Mouse (Mus musculus) regulatory T cell (primary cell): ENCODE results near the gene Arap1.

Experiments used
- in situ Hi-C: fragments of 300-600 bp; cut with MboI, MseI; formaldehyde crosslinking; loops from one replicate; pipeline ENCODE4 v1.15.1; 2025; ENCODE audit warnings: high pct_unique_total_duplicates

The Arap1 gene

DNA sequence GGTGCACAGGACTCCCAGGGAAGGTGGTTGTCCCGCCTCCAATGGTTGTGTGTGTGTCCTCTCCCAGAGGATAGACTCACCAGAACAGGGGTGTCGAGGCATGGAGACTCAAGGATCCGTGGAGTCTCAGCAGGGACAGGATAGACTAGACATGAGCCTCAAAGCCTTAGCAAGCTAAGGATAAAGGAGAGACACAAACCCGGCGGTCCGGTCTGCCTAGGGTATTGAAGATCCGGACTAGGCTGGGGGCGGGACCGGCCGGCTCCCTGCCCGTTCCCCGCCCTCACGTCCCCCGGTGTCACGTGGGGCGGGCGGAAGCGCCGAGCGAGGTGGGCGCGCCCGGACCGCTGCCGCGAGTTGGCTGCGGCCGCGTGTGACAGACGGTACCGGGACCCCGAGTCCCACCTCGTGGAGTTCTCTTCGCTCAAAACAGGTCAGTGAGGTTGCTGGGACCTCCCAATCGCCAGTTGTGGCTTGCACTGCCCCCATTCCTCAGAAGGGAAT is at the start of gene Arap1:
Gene Arap1 (plus strand): TSS at position 301 of the 504 bp plus-strand sequence.
- in situ Hi-C loops, result no loop called here

DNA sequence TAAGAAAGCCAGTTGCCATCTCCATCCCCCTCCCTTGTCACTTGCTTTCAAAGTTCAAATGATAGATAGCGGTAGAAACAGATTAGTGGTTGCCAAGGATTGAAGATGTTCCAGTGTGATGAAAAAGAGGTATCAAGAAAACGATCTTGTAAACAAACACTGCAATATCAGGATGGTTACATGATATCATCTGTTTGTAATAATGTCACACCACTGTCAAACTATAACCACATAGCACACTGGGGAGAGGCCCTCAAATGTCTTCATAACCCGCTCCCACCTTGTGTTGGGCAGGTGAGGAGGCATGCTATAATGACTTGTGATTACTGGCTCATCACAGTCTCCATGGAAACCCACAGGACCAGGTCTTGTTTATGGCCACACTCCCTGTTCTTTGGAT is 49.5 kb upstream of the Arap1 start:
- in situ Hi-C loops, result no loop called here

DNA sequence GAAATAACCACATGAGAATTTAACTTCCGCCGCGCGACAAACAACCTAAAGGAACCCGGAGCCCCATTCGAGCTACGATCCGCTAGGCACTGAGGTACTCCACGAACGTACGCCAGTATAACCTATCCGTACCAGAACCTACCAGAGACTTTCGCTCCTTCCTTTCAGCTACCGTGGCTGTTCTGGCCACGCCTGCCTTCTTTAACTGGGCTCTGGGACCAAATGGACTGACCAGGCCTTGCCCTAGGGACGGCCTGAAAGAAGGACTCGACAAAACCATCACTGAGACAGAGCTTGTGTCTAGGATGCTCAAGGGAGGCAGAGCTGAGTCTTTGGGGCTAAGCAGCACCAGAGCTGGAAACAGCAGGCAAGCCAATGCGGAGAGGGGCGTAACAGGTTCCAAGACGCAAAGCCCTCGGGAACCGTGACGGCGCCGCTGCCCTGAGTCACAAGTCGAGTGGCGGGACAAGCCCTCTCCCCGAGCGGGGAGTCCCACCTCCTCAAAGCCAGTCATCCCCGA is 46.4 kb upstream of the Arap1 start:
- in situ Hi-C loops, result no loop called here

DNA sequence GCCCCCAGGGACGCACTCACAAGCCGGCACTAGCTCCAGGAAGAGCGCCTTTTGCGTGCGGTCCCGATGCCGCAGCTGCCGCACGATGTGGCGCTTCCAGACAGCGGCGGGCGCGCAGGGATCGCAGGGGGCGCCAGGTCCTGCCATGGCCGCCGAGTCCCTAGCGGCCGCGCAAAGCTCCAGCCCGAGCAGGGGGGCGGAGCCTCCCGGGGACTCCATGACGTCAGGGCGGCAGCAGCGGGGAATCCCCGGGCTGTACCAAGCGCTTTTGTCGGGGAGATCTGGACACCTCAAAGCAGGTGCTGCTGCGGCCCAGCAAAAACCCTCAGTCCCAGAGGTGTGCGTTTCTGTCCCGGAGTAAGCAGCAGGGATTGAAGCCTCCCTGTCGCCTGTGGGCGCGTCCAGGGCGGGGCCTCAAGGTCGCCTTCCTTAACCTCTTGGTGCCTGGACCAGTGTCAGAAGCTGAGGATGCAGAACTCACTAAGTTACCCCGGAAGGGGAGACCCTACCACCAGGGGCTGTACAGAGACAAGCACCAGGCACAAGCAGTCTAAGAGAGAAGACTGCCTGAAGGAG is 45.9 kb upstream of the Arap1 start, which contains the start of gene Atg16l2:
Gene Atg16l2 (minus strand): TSS at position 371 of the 576 bp plus-strand sequence.
- in situ Hi-C loops, result no loop called here

DNA sequence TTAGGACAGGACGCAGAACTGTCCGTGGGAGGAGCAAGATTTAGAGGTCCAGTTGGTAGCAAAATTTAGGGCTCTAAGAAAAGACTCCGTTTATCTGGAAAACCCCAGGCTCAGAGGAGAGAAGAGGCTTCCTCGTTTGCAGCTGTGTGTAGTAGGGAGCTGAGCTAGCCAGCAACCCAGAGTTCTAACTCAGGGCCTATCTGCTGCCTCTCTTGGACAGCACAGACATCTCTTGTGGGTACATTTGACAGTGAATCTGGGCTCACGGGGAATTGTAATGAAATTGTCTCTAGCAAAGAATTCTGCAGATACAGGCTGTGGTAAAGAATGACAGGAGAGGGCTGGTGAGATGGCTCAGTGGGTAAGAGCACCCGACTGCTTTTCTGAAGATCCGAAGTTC is 45.2 kb upstream of the Arap1 start:
- in situ Hi-C loops, result no loop called here

DNA sequence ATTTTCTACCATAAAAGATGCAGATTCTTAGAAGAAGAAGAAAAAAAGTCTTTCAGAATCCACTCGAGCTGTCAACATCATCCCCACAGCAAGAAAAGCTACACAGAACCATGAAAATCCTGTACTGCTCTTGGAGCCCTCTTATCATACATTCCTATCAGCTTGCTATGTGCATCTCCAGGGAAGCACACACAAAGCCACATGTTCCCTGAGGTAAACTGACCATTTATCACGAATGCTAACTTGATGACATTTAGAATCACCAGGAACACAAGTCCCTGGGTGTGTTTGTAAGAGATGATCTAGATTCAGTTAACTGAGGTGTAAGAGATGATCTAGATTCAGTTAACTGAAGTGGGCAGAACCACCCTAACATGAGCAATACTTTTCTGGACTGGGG is 41.0 kb upstream of the Arap1 start:
- in situ Hi-C loops, result no loop called here

DNA sequence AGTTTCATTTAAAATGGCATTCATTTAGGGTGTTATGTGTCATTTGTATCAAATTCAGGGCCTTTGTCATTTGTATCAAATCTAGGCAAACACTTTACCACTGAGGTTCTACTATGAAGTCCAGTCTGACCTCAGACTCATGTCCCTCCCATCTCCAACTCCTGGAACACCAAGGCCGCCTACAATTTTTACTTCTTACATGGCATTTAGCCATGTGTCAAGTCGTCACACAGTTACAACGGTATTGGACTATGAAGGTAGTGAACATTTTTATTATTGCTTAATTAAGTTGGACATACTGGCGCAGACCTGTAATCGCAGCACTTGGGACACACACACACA is 37.9 kb upstream of the Arap1 start:
- in situ Hi-C loops, result no loop called here

DNA sequence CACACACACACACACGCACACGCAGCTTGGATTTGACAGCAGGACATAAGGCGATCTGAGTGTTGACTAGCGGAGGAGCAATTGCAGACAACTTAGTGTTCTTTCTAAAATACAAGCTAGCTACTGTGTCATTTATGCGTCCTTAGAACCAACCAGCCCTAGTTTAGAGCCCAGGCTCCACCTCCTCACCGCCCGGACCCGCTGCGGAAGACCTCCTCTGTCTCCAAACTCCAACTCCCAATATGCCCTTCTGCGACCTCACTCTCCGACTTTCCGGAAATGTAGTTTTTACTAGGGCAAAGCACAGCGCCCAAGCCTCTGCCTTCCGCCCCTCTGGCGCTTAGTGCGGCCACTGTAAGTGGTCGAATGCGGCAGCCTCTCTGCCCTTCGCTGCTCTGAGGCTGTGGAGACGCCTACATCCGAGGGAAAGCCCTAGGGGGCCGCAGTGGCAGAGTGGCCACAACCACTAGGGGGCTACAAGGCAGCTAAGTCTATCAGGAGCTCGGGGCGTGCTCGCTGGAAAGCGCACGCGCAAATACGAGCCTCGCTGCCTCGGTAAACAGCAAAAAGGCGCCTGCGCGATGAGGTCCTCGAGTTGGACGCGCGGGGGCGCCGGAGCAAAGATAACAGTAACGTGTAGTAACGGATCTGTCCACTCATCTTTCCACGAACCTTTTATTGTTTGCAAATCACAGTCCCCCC is 37.4 kb upstream of the Arap1 start:
- in situ Hi-C loops, result no loop called here

DNA sequence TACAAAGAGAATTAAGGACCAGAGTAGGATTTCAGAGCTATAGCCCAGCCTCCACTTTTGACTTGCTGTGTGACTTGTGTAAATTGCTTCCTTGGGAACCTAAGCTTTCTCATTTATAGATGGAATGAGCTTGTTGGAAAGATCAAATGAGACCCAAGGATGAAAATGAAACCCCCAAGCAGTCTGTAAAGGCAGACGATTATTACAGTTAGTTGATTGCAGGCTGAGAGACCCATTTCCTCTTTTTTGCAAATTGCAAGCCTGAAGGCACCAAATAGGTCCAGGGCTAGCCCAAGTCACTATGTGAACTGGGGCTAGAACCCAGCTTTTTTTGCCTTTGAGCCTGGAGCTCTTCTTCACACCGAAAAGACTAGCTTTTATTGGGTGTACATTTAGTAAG is 36.8 kb upstream of the Arap1 start:
- in situ Hi-C loops, result no loop called here

DNA sequence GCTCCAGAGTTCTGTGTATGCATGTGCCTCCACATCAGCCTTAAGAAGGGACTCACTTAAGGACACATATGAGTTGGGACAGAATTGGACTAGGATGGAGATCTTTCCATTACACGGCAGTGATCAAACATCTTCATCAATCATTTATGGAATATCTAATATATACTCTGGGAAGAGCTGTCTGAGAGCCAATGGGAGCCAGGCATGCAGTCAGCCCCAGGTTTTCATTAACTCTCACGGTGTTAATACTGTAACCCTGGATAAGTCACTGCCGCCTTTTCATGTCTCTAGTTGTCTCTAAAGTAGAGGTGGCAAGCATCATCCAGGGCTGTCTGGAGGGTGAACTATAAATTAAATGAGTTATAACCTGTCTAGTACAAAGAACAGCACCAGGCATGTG is 34.8 kb upstream of the Arap1 start:
- in situ Hi-C loops, result no loop called here

DNA sequence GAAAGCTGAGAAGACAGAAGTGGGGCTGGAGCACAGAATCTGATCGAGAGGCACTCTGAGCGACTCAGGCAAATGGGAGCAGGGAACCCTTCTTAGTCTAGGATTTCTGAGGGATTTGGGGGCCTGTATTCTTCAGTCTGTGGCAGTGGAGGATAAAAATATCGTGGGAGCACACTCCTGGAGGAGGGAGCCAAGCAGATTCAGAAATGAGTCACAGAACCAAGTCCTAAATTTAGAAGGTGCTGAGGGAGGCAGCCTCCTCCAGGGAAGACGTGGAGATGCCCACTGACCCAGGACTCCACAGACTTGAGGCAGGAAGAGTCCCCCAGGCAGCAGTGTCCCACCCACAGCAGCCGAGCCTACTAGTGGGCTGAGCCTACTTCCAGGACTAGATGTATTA is 33.5 kb upstream of the Arap1 start:
- in situ Hi-C loops, result no loop called here

DNA sequence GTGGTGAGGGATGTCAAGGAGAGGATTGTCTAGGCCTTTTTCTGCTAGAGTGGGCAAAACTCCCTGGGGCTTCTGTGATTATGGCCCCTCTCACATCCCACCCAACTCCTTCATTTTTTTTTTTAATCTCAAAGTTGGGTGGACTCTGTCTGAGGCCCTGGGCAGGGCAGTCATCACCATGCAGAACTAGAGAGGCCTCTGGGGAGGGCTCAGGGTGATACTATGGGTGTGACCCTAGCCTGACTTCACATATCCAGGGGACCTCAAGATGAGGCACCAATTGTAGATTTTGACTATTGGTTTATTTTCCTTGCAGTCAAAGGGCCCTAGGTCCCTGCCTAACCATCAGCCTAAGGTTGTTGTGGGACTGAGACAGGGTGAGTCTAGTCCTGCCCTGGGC is 32.2 kb upstream of the Arap1 start:
- in situ Hi-C loops, result loop anchor here (5.0 kb wide), 1 partner anchor 62 kb away; no protein-coding TSS in a partner anchor

DNA sequence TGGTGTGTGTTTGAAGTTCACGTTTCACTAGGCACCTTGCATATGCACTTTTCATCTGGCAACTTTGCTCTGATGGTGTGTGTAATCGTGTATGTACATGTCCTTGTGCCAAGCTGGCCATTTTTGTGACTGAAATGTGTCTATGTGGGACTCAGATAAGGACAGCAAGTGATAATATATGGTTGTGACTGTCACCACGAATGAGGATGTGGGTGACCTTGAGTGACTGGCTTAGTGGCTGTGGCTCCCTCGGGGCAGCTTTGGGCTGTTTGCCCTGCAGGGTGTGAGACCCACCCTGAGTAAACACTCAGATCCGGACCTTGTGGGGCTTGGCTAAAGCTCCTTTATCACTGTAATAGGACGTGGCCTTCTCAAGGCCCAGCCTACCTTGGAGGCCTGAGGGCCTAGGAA is 31.3 kb upstream of the Arap1 start:
- in situ Hi-C loops, result loop anchor here (5.0 kb wide), 1 partner anchor 61 kb away; no protein-coding TSS in a partner anchor

DNA sequence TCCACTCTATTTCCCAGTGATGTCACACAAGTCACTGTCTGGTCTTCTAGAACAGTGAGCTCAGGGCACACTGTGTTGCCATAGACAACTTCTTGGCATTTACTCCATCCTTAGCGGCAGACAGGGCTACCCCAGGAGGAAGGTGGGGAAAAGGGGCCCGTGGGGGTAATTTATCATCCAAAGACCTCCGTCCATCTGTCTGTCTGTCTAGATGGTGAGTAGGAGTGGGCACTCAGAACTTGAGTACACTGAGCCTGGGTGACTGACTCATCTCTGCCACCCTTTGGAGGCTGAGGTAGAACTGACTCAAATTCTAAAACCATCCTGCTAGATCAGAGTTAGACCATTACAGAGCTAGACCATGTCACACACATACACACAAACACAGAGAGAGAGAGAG is 30.9 kb upstream of the Arap1 start, which contains the start of gene Stard10:
Gene Stard10 (plus strand): TSS at position 73 of the 400 bp plus-strand sequence.
- in situ Hi-C loops, result loop anchor here (5.0 kb wide), 1 partner anchor 60 kb away; no protein-coding TSS in a partner anchor

DNA sequence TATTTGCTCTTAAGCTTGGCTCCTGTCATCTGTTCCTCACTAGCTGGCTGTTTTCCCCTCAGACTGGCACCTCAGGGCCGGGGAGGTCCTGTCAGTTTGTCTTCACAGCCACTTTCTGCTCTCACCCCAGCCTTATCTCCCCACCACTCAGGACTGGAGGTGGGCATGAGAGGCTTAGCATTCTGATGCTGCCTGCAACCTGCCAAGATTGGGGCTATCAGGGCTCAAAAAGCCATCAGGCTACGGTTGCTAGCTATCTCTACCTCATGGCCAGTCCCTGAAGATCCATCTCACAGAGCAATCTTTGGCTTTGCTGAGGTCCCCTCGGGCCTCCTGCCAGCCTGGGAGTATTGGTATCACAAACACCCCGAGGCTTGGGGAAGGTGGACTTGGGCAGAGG is 29.0 kb upstream of the Arap1 start:
- in situ Hi-C loops, result loop anchor here (5.0 kb wide), 1 partner anchor 58 kb away; no protein-coding TSS in a partner anchor

DNA sequence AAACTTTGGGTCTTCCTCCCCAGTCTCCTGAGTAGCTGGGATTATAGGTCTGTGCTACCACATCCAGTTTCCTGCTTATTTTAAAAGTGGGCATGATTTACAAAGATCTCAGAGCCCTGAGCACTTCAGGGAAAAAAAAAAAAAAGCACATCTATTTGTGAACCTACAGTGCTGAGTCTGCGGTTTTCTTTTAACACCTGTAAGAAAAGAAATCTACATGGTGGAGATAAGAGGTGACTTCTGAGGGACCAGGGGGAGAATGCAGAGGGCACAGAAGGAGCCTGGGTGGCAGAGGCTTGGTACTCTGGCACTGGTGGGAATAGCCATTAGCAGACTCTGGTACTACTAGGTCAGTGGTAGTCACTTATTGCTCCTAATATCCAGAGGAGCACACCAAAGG is 28.1 kb upstream of the Arap1 start:
- in situ Hi-C loops, result loop anchor here (5.0 kb wide), 1 partner anchor 58 kb away; no protein-coding TSS in a partner anchor

DNA sequence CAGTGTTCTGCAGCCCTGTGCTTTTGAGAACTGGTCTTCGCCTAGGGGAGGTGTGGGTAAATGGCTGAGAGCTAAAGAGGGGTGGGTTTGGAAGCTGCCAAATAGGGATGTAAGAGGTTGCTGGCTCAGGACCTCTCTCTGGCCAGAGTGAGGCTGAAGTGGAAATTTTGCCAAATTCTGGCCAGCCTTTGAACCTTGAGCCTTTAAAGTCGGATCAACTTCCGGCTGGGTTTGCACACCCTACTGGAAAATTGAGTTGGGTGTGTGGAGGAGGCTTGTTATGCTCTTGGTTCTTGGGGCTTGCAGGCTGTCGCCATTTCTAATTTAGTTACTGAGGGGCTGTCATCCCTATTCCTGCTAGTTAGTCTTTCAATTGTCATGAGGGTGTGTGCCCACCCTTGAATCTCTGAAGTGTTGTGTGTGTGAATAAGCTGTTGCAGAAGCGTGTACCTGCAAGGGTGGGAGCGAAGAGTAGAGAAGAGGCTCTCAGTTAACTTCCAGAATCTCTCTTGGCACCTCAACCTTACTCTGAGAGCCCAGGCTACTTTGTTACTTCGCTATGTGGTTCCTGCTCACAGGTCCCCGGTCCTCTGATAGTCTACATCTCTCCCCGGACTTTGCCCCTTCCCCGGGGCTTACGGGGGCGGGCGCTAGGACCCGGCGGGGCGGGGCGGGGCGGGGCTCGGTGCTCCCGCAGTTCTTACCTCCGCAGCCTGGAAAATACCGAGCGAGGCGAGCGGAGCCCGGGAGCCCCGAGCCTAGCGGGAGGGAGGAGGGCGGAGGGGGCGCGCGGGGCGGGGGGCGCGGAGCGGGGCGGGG is 27.3 kb upstream of the Arap1 start:
- in situ Hi-C loops, result no loop called here

DNA sequence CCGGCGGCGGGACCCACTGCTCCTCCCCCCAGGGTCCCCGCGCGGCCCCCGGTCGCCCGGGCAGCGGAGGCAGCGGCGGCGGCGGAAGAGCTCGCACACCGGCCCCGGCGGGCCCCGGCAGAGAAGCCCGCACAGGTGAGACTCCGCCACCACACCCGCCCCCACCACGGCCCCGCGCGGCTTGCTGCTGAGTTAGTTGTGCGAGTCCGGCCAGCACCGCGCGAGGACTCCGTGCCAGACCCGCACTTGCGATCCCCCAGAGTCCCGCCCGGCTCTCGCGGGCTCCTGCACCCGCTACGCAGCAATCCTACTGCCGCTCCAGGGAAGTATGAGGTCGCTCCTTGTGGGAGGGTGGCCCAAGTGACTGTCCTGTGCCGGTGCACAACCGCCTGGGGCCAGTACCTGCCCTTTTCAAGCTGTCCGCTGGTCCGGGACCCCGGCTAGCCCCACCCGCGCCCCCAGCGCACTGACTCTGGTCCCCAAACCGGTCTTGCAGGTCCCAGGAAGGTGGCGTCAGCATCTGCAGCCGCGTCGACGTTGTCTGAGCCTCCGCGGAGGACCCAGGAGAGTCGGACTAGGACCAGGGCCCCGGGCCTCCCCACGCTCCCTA is 26.5 kb upstream of the Arap1 start:
- in situ Hi-C loops, result no loop called here

DNA sequence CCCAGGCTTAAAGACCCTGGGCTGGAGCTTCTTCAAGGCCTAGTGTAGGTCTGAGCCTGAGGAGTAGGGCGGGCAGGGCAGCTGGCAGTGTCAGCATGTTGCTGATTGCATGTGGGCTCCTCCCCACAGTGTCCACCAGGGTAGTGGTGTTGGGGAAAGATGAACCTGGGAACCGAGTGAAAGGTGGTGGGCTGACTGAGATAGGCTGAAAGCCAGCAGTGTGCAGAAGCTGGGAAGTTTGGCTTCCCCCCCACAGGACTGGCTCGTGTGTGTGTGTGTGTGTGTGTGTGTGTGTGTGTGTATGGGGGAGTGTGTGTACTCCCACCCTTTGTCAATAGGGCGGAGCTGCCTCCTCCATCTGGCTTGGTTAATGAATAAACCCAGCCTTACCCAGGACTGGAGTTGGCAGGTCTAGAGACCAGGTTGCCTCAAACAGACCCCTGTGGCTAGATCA is 24.7 kb upstream of the Arap1 start:
- in situ Hi-C loops, result no loop called here

DNA sequence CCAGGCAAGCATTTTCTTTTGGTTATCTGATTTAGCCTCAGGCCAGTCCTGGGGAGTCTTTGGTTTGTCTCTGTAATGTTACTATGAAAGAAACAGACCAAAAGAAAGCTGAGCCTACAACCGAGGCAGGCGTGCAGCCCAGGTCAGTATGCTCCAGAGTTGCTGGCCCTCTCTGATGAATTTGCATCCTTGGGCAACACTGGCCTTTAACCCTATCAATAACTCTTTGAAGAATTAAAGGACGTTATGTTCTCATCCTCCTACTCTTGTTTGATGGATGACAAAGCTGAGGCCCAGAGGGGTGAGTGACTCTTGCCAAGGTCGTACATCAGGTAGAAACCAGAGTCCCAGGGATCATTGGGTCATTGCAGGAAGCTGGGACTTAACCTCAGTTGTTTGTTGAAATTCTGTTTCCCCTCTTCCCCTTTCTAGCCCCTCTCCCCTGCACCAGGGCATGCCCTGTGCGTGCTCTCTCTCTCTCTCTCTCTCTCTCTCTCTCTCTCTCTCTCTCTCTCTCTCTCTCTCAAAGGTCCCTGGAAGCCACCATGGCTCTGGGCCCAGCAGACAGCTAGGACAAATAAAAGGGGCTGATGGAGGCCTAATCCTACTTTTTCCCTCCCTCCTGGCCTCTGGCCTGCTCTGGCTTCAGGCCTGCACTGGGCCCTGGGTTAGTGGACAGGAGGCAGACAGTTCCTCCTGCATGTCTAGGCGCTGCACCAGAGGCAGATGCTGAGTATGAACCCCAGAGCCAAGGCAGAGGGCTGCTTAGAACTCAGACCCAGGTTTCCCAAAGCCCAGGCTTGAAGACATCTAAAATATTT is 23.5 kb upstream of the Arap1 start:
- in situ Hi-C loops, result no loop called here

DNA sequence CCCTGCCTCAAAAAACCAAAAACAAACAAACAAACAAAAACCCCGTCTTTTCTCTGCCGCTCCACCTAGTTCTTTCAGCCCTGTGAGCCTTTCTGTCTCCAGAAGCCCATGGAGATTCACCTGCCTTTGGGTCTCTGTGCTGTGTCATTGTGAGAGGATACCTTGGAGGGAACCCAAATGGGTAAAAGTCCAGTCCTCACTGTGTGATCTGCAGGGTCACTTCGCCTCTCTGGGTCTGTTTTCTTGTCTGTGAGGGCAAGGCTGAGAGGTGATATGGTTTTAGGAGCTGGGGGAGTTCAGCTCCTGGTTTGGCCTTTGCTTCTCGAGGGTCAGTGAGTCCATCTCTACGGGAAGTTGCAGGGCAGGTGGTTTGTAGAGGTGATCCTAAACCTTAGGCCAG is 21.9 kb upstream of the Arap1 start:
- in situ Hi-C loops, result no loop called here
